25 mouse cellular contexts compared by ENCODE assay signal in the genomic region with DNA sequence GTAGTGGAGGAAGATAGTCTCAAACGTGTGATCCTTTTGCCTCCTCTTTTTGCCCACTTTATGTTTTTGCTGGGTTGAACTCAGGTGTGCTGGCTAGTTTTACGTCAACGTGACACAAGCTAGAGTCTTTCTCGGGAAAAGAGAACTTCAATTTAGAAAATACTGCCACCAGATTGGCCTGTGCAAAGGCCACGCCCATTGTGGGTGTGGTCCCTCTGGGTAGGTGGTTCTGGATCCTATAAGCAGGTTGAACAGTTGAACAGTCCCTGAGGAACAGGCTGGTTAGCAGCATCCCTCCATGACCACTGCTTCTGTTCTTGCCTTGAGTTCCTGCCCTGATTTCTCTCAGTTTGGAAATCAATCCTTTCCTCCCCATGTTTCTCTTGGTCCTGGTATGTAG. TPM values are rescaled to one million over a fixed set of nuclear protein-coding genes. Genes with fewer than 3 reads are reported as not detected.
DNase-seq lines count a peak whose midpoint lies in the region; ATAC-seq and TF ChIP-seq lines count a peak whose summit lies in the region.
"Had no signal": no experiment of that assay in that cellular context is flagged by ENCODE, and none has a peak within 500 bp of the region (broad histone marks: within the 10 kb centered on the region; RNA-seq: fewer than 3 reads in every experiment).

No protein-coding gene starts in this region.

- DNase-seq in liver = peak; percentile 27
- no peak for DNase-seq in liver, postnatal 0 days
- peak; percentile 50 for DNase-seq in ES-CJ7 (ENCODE audit: low read depth, low spot score)
- peak; percentile 19 for DNase-seq in MEL (ENCODE audit: low read depth, low spot score)
- DNase-seq in ZHBTc4 (ENCODE audit: low read depth, low spot score) = peak; percentile 63
- DNase-seq in layer of hippocampus, adult 9-11 months = no peak
- DNase-seq in embryonic facial prominence, embryonic 10.5 days (ENCODE audit: low spot score) = no peak
- DNase-seq: adrenal gland, adult 2 months; adrenal gland, postnatal 10 days; adrenal gland, postnatal 25 days; B cell, adult 2 months; cerebellum, adult 11-12 months; cerebellum, adult 2 months; cerebellum, adult 9-10 months; cerebellum, postnatal 10 days; cerebellum, postnatal 25 days; embryo, embryonic 11 days; forebrain, postnatal 0 days had no signal

- no peak for TF ChIP-seq CTCF in liver, postnatal 0 days (IDR thresholded peaks at IDR 0.05; ENCODE audit: low read depth)
- no peak for TF ChIP-seq CTCF in MEL (IDR thresholded peaks at IDR 0.05 in 2 of 3, conservative IDR thresholded peaks at IDR 0.05 in 1 of 3; ENCODE audit: control insufficient read depth in 1 of 3, insufficient read depth in 1 of 3, low read depth in 2 of 3, low read length in 3 of 3, poor library complexity in 1 of 3, severe bottlenecking in 1 of 3)

- H3K36me3 ChIP-seq in liver, postnatal 0 days (replicated peaks; ENCODE audit: insufficient read depth, low read length) = no peaks in the 10 kb centered on the region
- H3K36me3 ChIP-seq in MEL (ENCODE audit: control insufficient read depth in 1 of 2, insufficient read depth in 2 of 2, low read length in 2 of 2) = peaks cover 0 to 2% of the 10 kb centered on the region in 2 experiments; a peak in 1 of 4 replicates
- H3K36me3 ChIP-seq in embryonic facial prominence, embryonic 10.5 days (replicated peaks) = no peaks in the 10 kb centered on the region
- no peaks in the 10 kb centered on the region for H3K36me3 ChIP-seq in neural tube, embryonic 15.5 days
- H3K36me3 ChIP-seq: embryonic facial prominence, embryonic 12.5 days; forebrain, embryonic 15.5 days; G1E had no signal

- 63% methylated on average over 5 of the region's 5 CpGs for WGBS in liver, postnatal 0 days (ENCODE audit: insufficient replicate concordance)
- WGBS in embryonic facial prominence, embryonic 10.5 days = 76% methylated on average over 5 of the region's 5 CpGs
- WGBS in neural tube, embryonic 15.5 days = 72% methylated on average over 5 of the region's 5 CpGs

- no peaks in the 10 kb centered on the region for H3K27me3 ChIP-seq in liver, postnatal 0 days (ENCODE audit: insufficient read depth, low read length)
- no peaks in the 10 kb centered on the region for H3K27me3 ChIP-seq in MEL (ENCODE audit: control insufficient read depth in 1 of 2, insufficient read depth in 2 of 2, low read length in 2 of 2)
- H3K27me3 ChIP-seq in embryonic facial prominence, embryonic 10.5 days (replicated peaks; ENCODE audit: low read depth, poor library complexity, severe bottlenecking) = no peaks in the 10 kb centered on the region
- no peaks in the 10 kb centered on the region for H3K27me3 ChIP-seq in neural tube, embryonic 15.5 days (replicated peaks)
- H3K27me3 ChIP-seq: CH12.LX; embryonic facial prominence, embryonic 12.5 days; forebrain, embryonic 13.5 days; forebrain, embryonic 15.5 days had no signal

- no peak overlapping the region for H3K4me3 ChIP-seq in liver, postnatal 0 days (ENCODE audit: low read depth, low read length)
- H3K4me3 ChIP-seq in MEL (ENCODE audit: control insufficient read depth in 1 of 2, insufficient read depth in 1 of 2, low read depth in 2 of 2, low read length in 2 of 2) = no peak overlapping the region
- H3K4me3 ChIP-seq in embryonic facial prominence, embryonic 10.5 days = no peak overlapping the region
- no peak overlapping the region for H3K4me3 ChIP-seq in neural tube, embryonic 15.5 days (replicated peaks)
- H3K4me3 ChIP-seq: embryonic facial prominence, embryonic 12.5 days; forebrain, embryonic 13.5 days; forebrain, embryonic 15.5 days had no signal

- TF ChIP-seq RAD21 in MEL (IDR thresholded peaks at IDR 0.05; ENCODE audit: low read depth, low read length) = no peak

- no peaks in the 10 kb centered on the region for H3K79me2 ChIP-seq in MEL (ENCODE audit: control insufficient read depth, insufficient read depth, low read length, poor library complexity)

- H3K9ac ChIP-seq in liver, postnatal 0 days (replicated peaks) = no peak overlapping the region
- H3K9ac ChIP-seq in MEL (ENCODE audit: control insufficient read depth, low read depth, low read length, poor library complexity, severe bottlenecking) = no peak overlapping the region
- no peak overlapping the region for H3K9ac ChIP-seq in neural tube, embryonic 15.5 days (replicated peaks)
- H3K9ac ChIP-seq: embryonic facial prominence, embryonic 12.5 days; forebrain, embryonic 13.5 days; forebrain, embryonic 15.5 days; forebrain, postnatal 0 days had no signal

- TF ChIP-seq EP300 in liver, postnatal 0 days (IDR thresholded peaks at IDR 0.05; ENCODE audit: low read depth) = no peak
- no peak for TF ChIP-seq EP300 in MEL (IDR thresholded peaks at IDR 0.05; ENCODE audit: low read depth in 1 of 2, low read length in 2 of 2)

- no peaks in the 10 kb centered on the region for H3K9me3 ChIP-seq in liver, postnatal 0 days (ENCODE audit: low read length)
- H3K9me3 ChIP-seq in MEL (replicated peaks; ENCODE audit: insufficient read depth, low read length) = no peaks in the 10 kb centered on the region
- H3K9me3 ChIP-seq in embryonic facial prominence, embryonic 10.5 days = no peaks in the 10 kb centered on the region
- no peaks in the 10 kb centered on the region for H3K9me3 ChIP-seq in neural tube, embryonic 15.5 days (replicated peaks)
- H3K9me3 ChIP-seq: embryonic facial prominence, embryonic 12.5 days; forebrain, embryonic 13.5 days; forebrain, embryonic 15.5 days; G1E had no signal

- no peak overlapping the region for H3K4me2 ChIP-seq in liver, postnatal 0 days (ENCODE audit: low read depth, low read length)
- H3K4me2 ChIP-seq in neural tube, embryonic 15.5 days = no peak overlapping the region
- H3K4me2 ChIP-seq: embryonic facial prominence, embryonic 12.5 days; forebrain, embryonic 13.5 days; forebrain, embryonic 15.5 days had no signal

- no peaks in the 10 kb centered on the region for H3K4me1 ChIP-seq in liver, postnatal 0 days (ENCODE audit: insufficient read depth)
- peaks cover 0 to 3% of the 10 kb centered on the region in 2 experiments; a peak in 1 of 4 replicates for H3K4me1 ChIP-seq in MEL (ENCODE audit: control insufficient read depth in 1 of 2, insufficient read depth in 2 of 2, low read length in 2 of 2)
- H3K4me1 ChIP-seq in embryonic facial prominence, embryonic 10.5 days = no peaks in the 10 kb centered on the region
- H3K4me1 ChIP-seq in neural tube, embryonic 15.5 days = no peaks in the 10 kb centered on the region
- H3K4me1 ChIP-seq: embryonic facial prominence, embryonic 12.5 days; forebrain, embryonic 13.5 days; forebrain, embryonic 15.5 days had no signal

- ATAC-seq in liver, postnatal 0 days = no peak
- ATAC-seq in neural tube, embryonic 15.5 days (ENCODE audit: low FRiP score) = no peak
- ATAC-seq: CD4-positive, CD25-positive, alpha-beta regulatory T cell, adult 4 months; forebrain, embryonic 13.5 days; forebrain, embryonic 15.5 days; forebrain, postnatal 0 days had no signal

- TF ChIP-seq POLR2A in MEL (IDR thresholded peaks at IDR 0.05; ENCODE audit: control insufficient read depth in 1 of 2, insufficient read depth in 1 of 2, low read depth in 1 of 2, low read length in 2 of 2, poor library complexity in 1 of 2) = no peak

- H3K27ac ChIP-seq in liver, postnatal 0 days (ENCODE audit: low read depth) = no peak overlapping the region
- no peak overlapping the region for H3K27ac ChIP-seq in MEL (ENCODE audit: control insufficient read depth, low read depth, low read length)
- H3K27ac ChIP-seq in embryonic facial prominence, embryonic 10.5 days (replicated peaks) = no peak overlapping the region
- H3K27ac ChIP-seq in neural tube, embryonic 15.5 days (replicated peaks) = no peak overlapping the region
- H3K27ac ChIP-seq: embryonic facial prominence, embryonic 12.5 days; forebrain, embryonic 13.5 days; forebrain, embryonic 15.5 days had no signal

TF ChIP-seq in MEL, 35 proteins besides CTCF, POLR2A, EP300 and RAD21:
- TF ChIP-seq KAT2A (conservative IDR thresholded peaks at IDR 0.05; ENCODE audit: low read depth, low read length) (no peak), USF2 (IDR thresholded peaks at IDR 0.05; ENCODE audit: borderline replicate concordance in 1 of 2, insufficient read depth in 1 of 2, low read depth in 1 of 2, low read length in 2 of 2) (no peak), TAL1 (IDR thresholded peaks at IDR 0.05; ENCODE audit: low read length) (no peak), CHD2 (IDR thresholded peaks at IDR 0.05; ENCODE audit: low read length) (no peak), USF1 (IDR thresholded peaks at IDR 0.05; ENCODE audit: low read depth, low read length) (no peak), MYB (IDR thresholded peaks at IDR 0.05; ENCODE audit: low read depth, low read length) (no peak), SIN3A (IDR thresholded peaks at IDR 0.05; ENCODE audit: low read length) (no peak), NRF1 (IDR thresholded peaks at IDR 0.05; ENCODE audit: insufficient read depth, low read depth, low read length, poor library complexity, severe bottlenecking) (no peak), GATA1 (IDR thresholded peaks at IDR 0.05; ENCODE audit: low read depth, low read length) (no peak), ETS1 (IDR thresholded peaks at IDR 0.05; ENCODE audit: low read depth, low read length) (no peak), MYC (IDR thresholded peaks at IDR 0.05; ENCODE audit: low read depth, low read length) (no peak), TBP (IDR thresholded peaks at IDR 0.05; ENCODE audit: low read depth, low read length) (no peak), MEF2A (IDR thresholded peaks at IDR 0.05; ENCODE audit: extremely low read depth, insufficient replicate concordance, low read depth, low read length, poor library complexity, severe bottlenecking) (no peak)
TF ChIP-seq in MEL: peak in this region for 0.

RNA-seq across cellular contexts. Expression of a gene that starts 25.0 kb away (rescaled TPM):
- 1.9 and 2.0 TPM in 2 replicates for polyA plus RNA-seq in liver, postnatal 0 days (2015; fragmentation: Nextera tagmentation; extraction: Ambion mirVana)
- 13.8 and 17.8 TPM in 2 replicates for total RNA-seq in MEL (2012; rRNA removed)
- 10 to 100 TPM in 1 of 2 experiments, not detected in 1; 34.4 TPM for polyA plus RNA-seq in MEL (2012; ENCODE audit: insufficient read depth in 1 of 2, insufficient read length in 2 of 2, low read depth in 1 of 2, low replicate concordance in 2 of 2, missing spikeins in 1 of 2)
- polyA plus RNA-seq in embryonic facial prominence, embryonic 10.5 days (2016; fragmentation: Nextera tagmentation; extraction: Ambion mirVana) = 59.8 and 60.1 TPM in 2 replicates
- 83.8 and 84.9 TPM in 2 replicates for polyA plus RNA-seq in neural tube, embryonic 15.5 days (2015; fragmentation: Nextera tagmentation; extraction: Ambion mirVana)

RNA-seq across cellular contexts. Expression of a gene that starts 40.9 kb away (rescaled TPM):
- polyA plus RNA-seq in liver, postnatal 0 days (2015; fragmentation: Nextera tagmentation; extraction: Ambion mirVana) = 15.3 TPM in 2 replicates
- total RNA-seq in MEL (2012; rRNA removed) = 31.9 and 36.6 TPM in 2 replicates
- 100 to 1,000 TPM in 1 of 2 experiments, not detected in 1; 136 TPM for polyA plus RNA-seq in MEL (2012; ENCODE audit: insufficient read depth in 1 of 2, insufficient read length in 2 of 2, low read depth in 1 of 2, low replicate concordance in 2 of 2, missing spikeins in 1 of 2)
- polyA plus RNA-seq in embryonic facial prominence, embryonic 10.5 days (2016; fragmentation: Nextera tagmentation; extraction: Ambion mirVana) = 120 and 121 TPM in 2 replicates
- polyA plus RNA-seq in neural tube, embryonic 15.5 days (2015; fragmentation: Nextera tagmentation; extraction: Ambion mirVana) = 154 and 167 TPM in 2 replicates

Comparison
In these comparisons a context has a peak if more than half of its experiments do, and no peak if none do; other contexts are left out.
1. DNase-seq: peak in liver (single experiment), ES-CJ7 (single experiment), MEL (single experiment) and ZHBTc4 (single experiment); none in liver, postnatal 0 days (single experiment), layer of hippocampus, adult 9-11 months (single experiment) and embryonic facial prominence, embryonic 10.5 days (single experiment).